Mouse (Mus musculus) left cerebral cortex, adult 2 months (tissue): ENCODE measurements around the gene Vwf. TPM values are rescaled to one million over a fixed set of nuclear protein-coding genes. Genes with fewer than 3 reads are reported as not detected.
A peak's percentile ranks its signal among the peaks of the same experiment; 100 is the strongest.

Source experiments
- DNase-seq, 2 experiments: peaks; one replicate each; pipeline ENCODE4 v3.0.0; 2021 to 2022; ENCODE audit warnings: low spot score in 2 of 2, mixed read lengths in 1 of 2; ENCODE audit errors: extremely low spot score in 1 of 2
- H3K27ac ChIP-seq: fragments of 200-600 bp; 2 replicates; pipeline ENCODE4 v1.8.1; 2022
- H3K4me3 ChIP-seq: fragments of 200-600 bp; 2 replicates; pipeline ENCODE4 v1.8.1; 2022
- CTCF ChIP-seq: fragments of 200-600 bp; IDR thresholded peaks from 2 replicates; pipeline ENCODE4 v1.8.1; 2022; ENCODE audit warnings: antibody characterized with exemption, mild to moderate bottlenecking, moderate library complexity
- intact Hi-C: fragments of 180-260 bp; cut with DNase I; formaldehyde crosslinking; loops from one replicate; pipeline ENCODE4 v1.15.1; 2025
- total RNA-seq, 2 experiments: library from RNA; stranded (reverse); gene quantifications; 2 replicates each; pipeline ENCODE4 v1.2.3; 2021

Gene Vwf
- total RNA-seq, 2 experiments from 2014 or later: 13.7 to 14.6 TPM

GRCm38 (mm10) chr6:125657966-125658365 is 111.4 kb downstream of the Vwf start:
- H3K27ac ChIP-seq: no peak overlapping the region
- no peak for DNase-seq
- no peak overlapping the region for H3K4me3 ChIP-seq
- TF ChIP-seq CTCF: no peak
- intact Hi-C loops: no loop called here

DNA sequence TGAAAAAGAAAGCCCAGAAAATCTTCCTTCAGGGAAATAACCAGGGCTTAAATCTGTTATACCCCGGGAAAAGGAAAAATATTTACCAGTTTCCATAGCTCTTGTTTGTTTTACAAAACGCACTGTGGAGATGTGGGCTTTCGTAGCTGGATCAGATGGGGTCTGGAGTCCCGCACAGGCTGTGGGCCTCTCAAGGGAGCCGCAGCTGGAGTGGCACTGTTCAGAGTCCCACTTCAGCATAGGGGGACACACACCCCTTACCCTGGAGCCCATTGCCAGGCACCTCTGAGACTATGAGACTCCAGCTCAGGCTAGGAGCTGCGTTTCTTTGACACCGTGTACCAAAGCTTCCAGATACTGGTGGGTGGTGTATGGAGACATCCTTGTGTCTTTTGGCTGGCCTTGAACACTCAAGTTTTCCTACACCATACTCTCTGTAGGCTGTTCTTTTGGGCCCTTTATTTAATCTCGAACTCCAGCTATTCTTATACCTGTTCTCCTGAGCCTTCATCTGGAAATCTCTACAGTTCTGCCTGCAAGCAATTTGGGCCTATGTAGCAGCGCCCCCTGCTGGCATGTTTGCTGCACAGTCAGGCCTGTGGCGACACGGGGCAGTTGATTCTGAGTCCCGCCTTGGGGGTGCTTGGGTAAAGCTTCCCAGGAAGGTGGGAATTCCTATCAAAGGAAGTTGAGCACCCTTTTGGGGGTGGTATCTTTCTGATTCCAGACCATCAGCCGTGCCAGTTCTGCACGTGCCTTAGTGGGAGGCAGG is 114.7 kb downstream of the Vwf start:
- intact Hi-C loops: loop anchor here (1.0 kb wide), 1 partner anchor 41 kb away; no protein-coding TSS in a partner anchor
- TF ChIP-seq CTCF: peak; percentile 92
- H3K4me3 ChIP-seq: no peak overlapping the region
- peak; percentile 39 to 64 for DNase-seq
- no peak overlapping the region for H3K27ac ChIP-seq

GRCm38 (mm10) chr6:125663906-125664305 is 117.3 kb downstream of the Vwf start:
- TF ChIP-seq CTCF: no peak
- no peak for DNase-seq
- no peak overlapping the region for H3K27ac ChIP-seq
- intact Hi-C loops: no loop called here
- H3K4me3 ChIP-seq: no peak overlapping the region

DNA sequence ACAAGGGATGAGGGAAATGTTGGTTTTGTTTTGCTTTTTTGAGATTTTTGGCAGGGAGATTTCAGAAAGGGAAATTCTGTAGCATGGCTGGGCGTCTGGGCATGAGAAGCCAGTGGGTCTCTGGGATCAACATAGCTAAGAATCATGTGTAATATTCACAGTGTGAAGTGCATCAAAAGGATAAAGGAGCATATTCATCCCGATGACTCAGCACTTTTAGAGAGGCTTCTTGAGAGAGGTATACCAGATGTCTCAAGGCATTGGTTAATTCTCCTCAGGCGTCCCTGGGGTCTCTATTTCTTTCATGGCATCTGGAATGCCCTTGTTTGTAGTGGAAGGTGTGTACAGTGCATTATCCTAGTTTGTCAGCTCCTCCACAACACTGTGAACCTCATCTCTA is 125.3 kb downstream of the Vwf start:
- Histone ChIP-seq H3K4me3 (no peak overlapping the region), H3K27ac (no peak overlapping the region)
- intact Hi-C loops: no loop called here
- TF ChIP-seq CTCF: no peak
- no peak for DNase-seq

DNA sequence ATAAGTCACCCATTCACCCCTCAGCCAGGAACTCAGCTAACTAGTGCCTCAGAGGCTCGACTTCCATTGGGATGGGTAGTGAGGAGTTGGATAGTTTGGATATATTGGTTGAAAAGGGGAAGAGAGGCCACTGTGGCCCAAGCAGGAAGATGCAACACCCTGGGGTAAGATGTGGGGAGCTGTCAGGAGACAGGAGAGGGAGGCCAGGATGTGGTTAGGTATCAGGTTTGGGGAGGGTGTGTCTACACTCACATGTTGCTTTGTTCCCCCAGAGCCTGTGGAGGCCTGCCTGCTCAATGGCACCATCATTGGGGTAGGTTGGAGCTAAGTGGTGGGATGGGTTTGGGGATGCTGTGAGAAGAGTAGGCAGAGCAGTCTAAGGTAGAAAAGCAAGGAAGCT is 131.9 kb downstream of the Vwf start:
- intact Hi-C loops: no loop called here

GRCm38 (mm10) chr6:125680613-125681012 is 134.0 kb downstream of the Vwf start:
- no peak for DNase-seq
- H3K4me3 ChIP-seq: no peak overlapping the region
- intact Hi-C loops: no loop called here
- no peak for TF ChIP-seq CTCF
- no peak overlapping the region for H3K27ac ChIP-seq

More for the DNA sequence above, 131.9 kb downstream of the Vwf start:
- no peak for TF ChIP-seq CTCF
- Histone ChIP-seq H3K4me3 (no peak overlapping the region), H3K27ac (no peak overlapping the region)
- DNase-seq: no peak

GRCm38 (mm10) chr6:125685420-125685819 is 138.8 kb downstream of the Vwf start:
- no peak for DNase-seq
- TF ChIP-seq CTCF: no peak
- intact Hi-C loops: no loop called here
- no peak overlapping the region for H3K4me3 ChIP-seq
- H3K27ac ChIP-seq: no peak overlapping the region

DNA sequence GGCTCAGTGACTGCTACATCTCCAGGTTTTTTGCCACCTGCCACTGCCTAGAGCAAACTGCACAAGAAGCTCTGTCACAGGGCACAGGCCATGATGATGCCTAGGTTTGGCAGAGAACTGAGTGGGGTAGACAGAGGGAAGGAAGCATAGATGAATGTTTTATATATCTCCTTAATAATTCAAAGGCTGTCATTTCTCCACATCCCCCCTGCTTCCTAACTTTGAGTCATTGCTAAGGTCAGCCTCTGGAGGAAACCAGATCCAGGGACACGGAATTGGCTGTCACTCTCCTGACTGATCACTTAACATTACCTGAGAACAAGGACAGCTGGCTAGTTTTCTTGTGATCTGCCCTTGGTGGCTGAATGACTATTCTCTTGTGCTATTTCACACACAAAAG is 141.4 kb downstream of the Vwf start:
- Histone ChIP-seq H3K4me3 (no peak overlapping the region), H3K27ac (no peak overlapping the region)
- no peak for DNase-seq
- no peak for TF ChIP-seq CTCF
- intact Hi-C loops: no loop called here

GRCm38 (mm10) chr6:125690057-125690703 is 143.6 kb downstream of the Vwf start, which contains the start of gene Ano2:
Gene Ano2 (plus strand): TSS chr6:125690419.
- Histone ChIP-seq H3K27ac (no peak within 1 kb of the TSS), H3K4me3 (peak within 1 kb of the TSS; percentile 18)
- no peak for TF ChIP-seq CTCF
- DNase-seq: peak in 1 of 2 experiments; percentile 15
- intact Hi-C loops: no loop called here

DNA sequence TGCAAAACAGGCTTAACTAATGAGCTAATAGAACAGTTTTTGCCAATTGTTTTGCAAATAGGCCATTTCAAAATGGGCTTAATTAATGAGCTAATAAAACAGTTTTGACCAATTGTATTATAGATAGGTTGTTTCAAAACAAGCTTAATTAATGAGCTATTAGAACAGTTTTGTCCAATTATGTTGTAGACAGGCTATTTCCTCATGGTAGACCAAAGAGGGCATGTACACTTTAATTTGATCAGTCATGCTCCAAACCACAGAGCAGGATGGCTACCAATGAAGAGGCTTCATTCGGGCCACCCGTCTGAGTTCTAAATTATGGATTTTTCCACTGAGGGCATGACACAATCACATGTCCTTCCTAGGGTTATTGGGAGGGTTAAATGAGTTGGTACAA is 154.6 kb downstream of the Vwf start:
- H3K27ac ChIP-seq: no peak overlapping the region
- TF ChIP-seq CTCF: no peak
- intact Hi-C loops: no loop called here
- H3K4me3 ChIP-seq: no peak overlapping the region
- DNase-seq: no peak

DNA sequence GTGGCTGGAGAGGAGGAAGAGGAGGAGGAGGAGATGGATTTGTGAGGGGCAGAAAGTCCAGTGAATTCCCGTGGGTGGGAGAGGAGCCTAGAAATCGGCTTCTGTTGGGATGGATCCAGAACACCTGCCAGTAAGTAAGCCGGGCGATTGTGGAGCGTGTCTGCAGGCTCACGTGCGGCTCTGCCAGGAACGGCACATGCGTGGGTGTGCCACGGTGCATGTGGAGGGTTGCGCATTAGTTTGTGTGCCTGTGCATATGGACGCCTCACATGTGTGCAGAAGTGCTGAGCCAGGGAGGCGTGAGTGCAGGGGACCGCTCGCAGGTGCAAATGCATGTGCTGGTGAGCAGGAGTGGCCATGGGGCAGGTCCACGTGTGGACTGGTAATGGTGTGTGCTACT is 164.7 kb downstream of the Vwf start:
- Histone ChIP-seq H3K27ac (no peak overlapping the region), H3K4me3 (peak overlapping the region; percentile 7; the same call in 1 of the 2 replicates)
- peak; percentile 43 to 54 for DNase-seq
- intact Hi-C loops: no loop called here
- no peak for TF ChIP-seq CTCF

GRCm38 (mm10) chr6:125726408-125726807 is 179.8 kb downstream of the Vwf start:
- H3K4me3 ChIP-seq: no peak overlapping the region
- intact Hi-C loops: no loop called here
- no peak overlapping the region for H3K27ac ChIP-seq
- DNase-seq: no peak
- TF ChIP-seq CTCF: peak; percentile 22
